Mouse (Mus musculus): Measurements from ENCODE around the gene Scamp2. TPM values are rescaled to one million over a fixed set of nuclear protein-coding genes. Genes with fewer than 3 reads are reported as not detected.

The Scamp2 gene
- total RNA-seq, 2 experiments from 2014 or later = 19.8 to 22.3 TPM

DNA sequence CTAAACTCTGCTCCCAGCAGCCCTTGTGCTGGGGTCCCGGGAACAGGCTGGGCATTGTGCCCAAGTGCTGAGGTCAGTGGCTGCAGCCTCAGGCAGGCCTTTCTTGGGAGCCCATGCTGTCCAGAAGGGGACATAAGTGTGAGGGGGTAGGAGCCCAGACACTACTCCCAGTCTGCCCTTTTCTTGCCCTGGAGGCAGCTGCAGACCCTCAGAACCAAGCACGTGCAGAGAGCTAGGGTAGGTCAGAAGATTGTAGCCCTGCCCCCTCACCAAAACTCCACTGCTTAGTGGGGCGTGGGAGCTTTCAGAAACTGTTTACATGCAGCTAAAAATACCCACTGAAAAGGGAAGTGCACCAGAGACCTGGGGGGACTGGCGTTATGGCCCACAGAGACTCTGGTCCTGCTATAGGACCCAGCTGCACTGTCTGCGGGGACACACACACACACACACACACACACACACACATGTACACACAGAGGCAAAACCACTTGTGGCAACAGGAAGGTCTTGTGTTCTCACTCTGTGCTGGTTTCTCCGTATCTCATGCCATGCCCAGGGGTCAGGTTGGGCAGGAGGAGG, 77.1 kb downstream of the Scamp2 start:
- no peak for DNase-seq (ENCODE audit: extremely low spot score in 1 of 2, low spot score in 2 of 2)
- no peak overlapping the region for H3K4me3 ChIP-seq
- peak overlapping the region; percentile 63 for H3K27ac ChIP-seq
- intact Hi-C loops (cut with DNase I) = no loop called here
- no peak for TF ChIP-seq CTCF (IDR thresholded peaks at IDR 0.05)

Other genes starting within 250 kb of the Scamp2 start
- 10 to 100 TPM; 16.3 to 16.8 TPM for gene Ppcdc, start 120.8 kb upstream of the Scamp2 start, total RNA-seq (2021)
- 100 to 1,000 TPM; 379 TPM for gene Scamp5, start 92.9 kb upstream of the Scamp2 start, total RNA-seq (2021)
- 10 to 100 TPM; 16.9 to 18.5 TPM for gene Rpp25, start 56.9 kb upstream of the Scamp2 start, total RNA-seq (2021)
- gene Cox5a, start 39.7 kb upstream of the Scamp2 start, total RNA-seq (2021) = 100 to 1,000 TPM; 374 to 440 TPM
- 10 to 100 TPM; 18.1 to 21.6 TPM for gene Fam219b, start 23.4 kb upstream of the Scamp2 start, total RNA-seq (2021)
- gene Mpi, start 8.2 kb upstream of the Scamp2 start, total RNA-seq (2021) = 10 to 100 TPM; 63.4 to 76.9 TPM
- gene Ulk3, start 28.5 kb downstream of the Scamp2 start, total RNA-seq (2021) = 10 to 100 TPM; 36.3 to 37.1 TPM
- gene Cplx3, start 45.3 kb downstream of the Scamp2 start, total RNA-seq (2021) = 1 to 10 TPM; 9.1 to 9.6 TPM
- not detected for gene Lman1l, start 59.8 kb downstream of the Scamp2 start, total RNA-seq (2021)
- 10 to 100 TPM; 32.9 to 39.6 TPM for gene Csk, start 92.7 kb downstream of the Scamp2 start, total RNA-seq (2021)
- gene Cyp1a2, start 122.8 kb downstream of the Scamp2 start, total RNA-seq (2021) = not detected
- under 1 TPM; 0.16 TPM for gene Cyp1a1, start 127.0 kb downstream of the Scamp2 start, total RNA-seq (2021)
- 10 to 100 TPM; 13.8 to 14.2 TPM for gene Edc3, start 147.6 kb downstream of the Scamp2 start, total RNA-seq (2021)
- gene Clk3, start 204.9 kb downstream of the Scamp2 start, total RNA-seq (2021) = 10 to 100 TPM; 86.8 to 96.3 TPM